Mouse (Mus musculus) ZHBTc4 (cell line): ENCODE measurements at regions not wholly inside any gene's neighbourhood (a gene's known extent, or its start where the extent isn't known, plus 50 kb on each side); places are given as distances from the start of the nearest gene placed in this dataset.

Experiments used
- DNase-seq: peaks from one replicate; pipeline ENCODE4 v3.0.0-alpha.2; 2011; ENCODE audit warnings: low read depth, low spot score

GRCm38 (mm10) chrX:167098914-167099313 is 110.2 kb downstream of the Tmsb4x start:
- DNase-seq, result no peak

- peak; percentile 6 for DNase-seq
Measured at GRCm38 (mm10) chrX:167091841-167092240, 117.3 kb downstream of the Tmsb4x start.

DNA sequence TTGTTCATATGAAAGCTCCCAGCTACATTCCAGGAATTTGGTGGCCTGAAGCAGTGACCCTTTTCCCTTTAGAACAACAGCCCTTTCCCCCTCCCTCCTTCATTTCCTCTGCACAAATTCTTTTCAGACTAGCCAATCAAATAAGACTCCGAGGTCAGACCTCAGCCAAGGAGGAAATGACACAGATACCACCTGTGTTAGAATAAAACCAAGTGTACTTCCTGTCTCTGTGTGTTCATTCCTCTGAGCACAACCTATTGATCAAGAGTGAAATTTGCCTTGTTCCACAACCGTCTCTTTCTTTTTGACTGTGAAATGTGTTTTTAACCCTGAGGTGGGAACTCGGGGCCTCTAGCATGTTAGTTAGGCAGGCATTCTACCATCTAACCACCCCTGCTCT is 120.2 kb downstream of the Tmsb4x start:
- no peak for DNase-seq

GRCm38 (mm10) chrX:167088438-167088837 is 120.7 kb downstream of the Tmsb4x start:
- DNase-seq, result no peak

- no peak for DNase-seq
Measured at GRCm38 (mm10) chrX:167080821-167081220, 128.3 kb downstream of the Tmsb4x start.

- no peak for DNase-seq
Measured at GRCm38 (mm10) chrX:167069075-167069474, 140.0 kb downstream of the Tmsb4x start.

DNA sequence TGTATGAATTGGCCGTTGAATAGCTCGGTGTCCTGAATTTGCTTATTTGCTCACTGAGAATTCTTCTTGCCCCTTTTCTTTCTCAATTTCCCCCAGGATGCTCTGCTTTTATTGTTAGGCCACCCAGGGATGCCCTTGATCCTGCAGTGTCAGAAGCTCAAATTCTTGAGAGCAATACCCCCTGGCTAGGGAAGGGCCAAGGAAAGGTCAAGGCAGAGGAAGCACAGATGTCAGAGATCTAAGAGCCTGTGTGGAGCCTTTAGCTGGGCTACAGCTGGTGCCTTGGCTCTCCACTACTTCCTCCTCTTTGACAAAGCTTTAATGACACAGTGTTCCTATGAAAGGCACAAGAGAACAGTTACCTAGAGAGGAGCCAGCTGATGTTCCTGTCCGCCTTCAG is 141.2 kb downstream of the Tmsb4x start:
- DNase-seq, result peak; percentile 67

- peak; percentile 33 for DNase-seq
Measured at GRCm38 (mm10) chrX:167063881-167064280, 145.2 kb downstream of the Tmsb4x start.

- no peak for DNase-seq
Measured at GRCm38 (mm10) chrX:167052456-167052855, 156.7 kb downstream of the Tmsb4x start.

- no peak for DNase-seq
Measured at GRCm38 (mm10) chrX:167050066-167050465, 159.0 kb downstream of the Tmsb4x start.

DNA sequence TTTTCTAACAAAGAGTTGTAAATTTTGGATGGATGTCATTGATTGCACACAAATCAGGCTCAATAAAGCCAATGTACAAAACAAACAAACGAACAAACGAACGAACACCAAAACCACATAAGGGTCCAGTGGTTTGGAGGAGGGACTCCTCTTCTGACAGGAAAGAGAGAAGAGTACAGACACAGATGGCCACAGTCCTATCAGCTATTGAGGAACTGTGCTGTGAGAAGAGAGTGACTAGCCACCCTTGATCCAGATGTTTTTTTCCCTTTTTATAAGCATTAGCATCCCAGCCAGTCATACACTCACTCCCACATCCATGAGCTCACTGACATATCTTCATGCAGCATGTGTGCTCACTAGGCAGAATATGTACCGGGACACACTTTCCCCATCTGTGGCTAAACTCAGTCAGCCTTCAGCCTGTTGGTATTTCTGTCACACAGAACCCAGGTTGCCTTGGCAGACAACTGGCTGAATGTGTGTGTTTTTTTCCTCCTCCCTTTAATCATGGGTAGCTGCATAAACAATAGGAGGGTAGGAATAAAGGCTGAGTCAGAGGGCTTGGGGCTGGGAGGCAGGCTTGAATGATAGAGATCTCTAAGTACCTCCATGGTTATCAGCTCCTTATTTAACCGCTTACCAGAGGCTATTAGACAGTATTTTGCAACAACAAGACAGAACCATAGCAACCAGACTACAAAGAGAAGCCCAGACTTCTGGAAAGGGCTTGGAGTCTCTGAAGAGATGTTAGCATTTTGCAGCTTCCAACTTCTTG is 159.7 kb downstream of the Tmsb4x start:
- no peak for DNase-seq

GRCm38 (mm10) chrX:167037971-167038370 is 171.1 kb downstream of the Tmsb4x start:
- no peak for DNase-seq

DNA sequence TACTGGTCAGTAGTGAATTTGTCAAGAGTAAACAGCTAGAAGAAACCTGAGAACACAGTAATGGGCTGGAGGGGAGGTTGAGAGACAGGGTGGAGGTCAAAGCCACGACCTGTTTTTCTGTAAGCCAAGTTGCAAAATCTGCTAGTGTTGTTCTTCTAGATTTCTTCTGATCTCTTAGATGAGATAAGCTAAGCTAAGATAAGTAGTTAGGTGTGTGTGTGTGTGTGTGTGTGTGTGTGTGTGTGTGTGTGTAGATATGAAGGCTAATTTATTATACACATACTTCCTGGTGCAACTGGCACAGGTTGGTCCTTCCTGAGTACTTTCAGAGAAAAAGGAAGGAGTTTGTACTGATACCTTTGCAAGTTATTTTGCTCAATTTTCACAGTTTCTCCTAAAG is 172.8 kb downstream of the Tmsb4x start:
- DNase-seq, result no peak

- DNase-seq, result no peak
Measured at GRCm38 (mm10) chrX:167035639-167036038, 173.5 kb downstream of the Tmsb4x start.

DNA sequence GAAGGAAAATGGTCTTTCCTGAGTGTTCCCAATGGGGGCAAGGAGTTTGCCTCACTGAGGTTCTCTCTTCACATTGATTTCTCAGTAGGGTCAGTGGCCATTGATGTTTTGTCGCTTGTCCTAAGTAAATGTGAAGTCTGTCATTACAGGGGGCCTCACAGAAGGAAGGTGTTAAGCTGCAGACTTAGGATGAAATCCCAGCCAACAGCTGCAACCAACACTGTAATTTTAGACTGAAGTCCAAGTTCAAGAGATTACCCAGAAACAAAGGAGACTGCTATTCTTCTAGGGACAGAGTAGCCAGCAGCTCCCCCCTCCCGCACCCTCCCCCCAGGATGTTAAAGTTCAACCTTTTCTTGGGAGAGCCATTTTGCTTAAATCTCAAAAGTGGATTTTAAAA is 176.0 kb downstream of the Tmsb4x start:
- DNase-seq, result no peak

DNA sequence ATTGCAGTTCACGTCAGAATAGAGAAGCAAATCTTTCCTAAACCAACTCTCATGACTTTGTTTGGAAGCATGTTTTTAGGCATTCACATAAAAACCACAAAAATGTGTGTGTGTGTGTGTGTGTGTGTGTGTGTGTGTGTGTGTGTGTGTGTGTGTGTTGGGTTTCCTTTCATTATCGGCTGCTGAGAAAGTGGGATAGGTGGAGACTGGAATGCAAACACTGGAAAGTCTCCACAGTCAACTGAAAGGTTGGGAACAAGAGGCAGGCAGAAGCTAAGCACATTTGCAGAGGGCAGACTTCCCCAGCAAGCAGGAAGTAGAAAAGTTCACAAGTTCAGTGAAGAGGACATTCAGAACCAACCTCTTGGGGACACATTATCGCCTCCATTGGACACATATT is 176.5 kb downstream of the Tmsb4x start:
- no peak for DNase-seq

DNA sequence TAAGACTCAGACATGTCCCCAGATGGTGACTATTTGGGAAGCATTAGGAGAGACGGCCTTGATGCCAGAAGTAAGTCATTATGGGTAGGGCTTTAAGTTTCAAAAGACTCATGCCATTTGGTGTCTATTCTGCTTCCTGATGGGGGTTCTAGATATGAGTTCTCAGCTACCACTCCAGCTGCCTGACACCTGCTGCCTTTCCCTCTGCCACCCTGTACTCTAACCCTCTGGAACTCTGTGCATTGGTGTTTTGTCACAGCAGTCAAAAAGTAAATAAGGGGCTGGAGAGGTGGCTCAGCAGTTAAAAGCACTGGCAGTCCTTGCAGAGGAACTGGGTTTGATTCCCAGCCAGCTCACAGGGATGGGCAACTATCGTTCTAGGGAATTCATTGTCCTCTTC is 177.6 kb downstream of the Tmsb4x start:
- no peak for DNase-seq

GRCm38 (mm10) chrX:167015602-167016001 is 193.5 kb downstream of the Tmsb4x start:
- no peak for DNase-seq

DNA sequence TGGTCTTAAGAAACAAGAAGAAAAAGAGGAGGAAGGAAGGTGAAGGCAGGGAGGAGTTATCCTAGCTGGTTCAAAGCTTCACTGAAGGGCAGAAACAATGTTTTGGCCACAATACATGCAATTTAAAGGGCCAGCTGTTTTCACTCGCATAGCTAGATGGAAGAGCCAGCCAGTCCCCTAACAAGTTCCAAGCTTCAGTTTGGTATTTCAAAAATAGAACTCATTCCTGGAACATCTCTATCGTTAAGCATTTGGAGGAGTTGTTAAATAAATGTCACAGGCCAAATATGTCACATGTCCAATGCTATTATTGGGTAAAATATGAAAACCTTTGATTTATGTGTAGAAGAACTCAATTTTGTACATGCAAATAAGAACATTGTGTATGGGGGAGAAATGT is 194.8 kb downstream of the Tmsb4x start:
- DNase-seq, result no peak

DNA sequence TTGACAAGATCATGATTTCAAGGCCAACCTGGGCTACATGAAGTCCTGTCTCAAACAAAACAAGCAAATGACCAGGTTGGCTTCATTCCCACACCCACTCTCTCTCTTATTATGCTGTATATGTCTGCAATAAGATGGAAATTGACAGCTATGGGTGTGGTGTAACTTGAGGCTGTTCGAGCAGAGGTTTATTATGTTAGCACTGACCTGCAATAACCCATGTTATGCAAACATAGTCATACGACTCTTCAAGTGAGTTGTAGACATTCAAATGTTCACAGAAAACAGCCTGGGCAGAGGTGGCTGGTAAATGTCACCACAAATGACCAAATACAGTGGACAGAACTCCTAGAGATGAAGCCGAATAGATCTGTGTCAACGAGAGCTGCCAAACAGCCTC is 196.2 kb downstream of the Tmsb4x start:
- no peak for DNase-seq

GRCm38 (mm10) chrX:167011977-167012542 is 197.1 kb downstream of the Tmsb4x start:
- no peak for DNase-seq

- DNase-seq, result no peak
Measured at GRCm38 (mm10) chrX:166995855-166996254, 213.3 kb downstream of the Tmsb4x start.

DNA sequence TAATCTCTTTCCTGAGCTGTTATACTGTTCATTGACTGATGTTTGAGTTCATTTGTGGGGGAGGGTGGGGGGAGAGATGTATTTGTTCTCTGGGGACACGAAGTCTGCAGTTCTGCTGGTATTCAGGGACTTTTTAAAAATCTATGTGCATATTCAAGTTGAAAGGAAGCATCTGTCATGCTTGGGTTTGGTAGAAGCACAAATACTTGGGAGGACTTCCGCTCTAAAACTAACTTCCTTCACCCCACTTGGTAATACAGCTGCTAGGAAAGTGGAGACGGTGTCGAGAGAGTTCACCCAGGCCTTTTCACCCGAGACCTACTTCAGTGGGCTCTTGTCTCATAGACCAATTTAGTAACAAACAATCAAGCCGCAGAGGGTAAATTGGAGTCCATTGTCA is 228.1 kb downstream of the Tmsb4x start:
- no peak for DNase-seq

DNA sequence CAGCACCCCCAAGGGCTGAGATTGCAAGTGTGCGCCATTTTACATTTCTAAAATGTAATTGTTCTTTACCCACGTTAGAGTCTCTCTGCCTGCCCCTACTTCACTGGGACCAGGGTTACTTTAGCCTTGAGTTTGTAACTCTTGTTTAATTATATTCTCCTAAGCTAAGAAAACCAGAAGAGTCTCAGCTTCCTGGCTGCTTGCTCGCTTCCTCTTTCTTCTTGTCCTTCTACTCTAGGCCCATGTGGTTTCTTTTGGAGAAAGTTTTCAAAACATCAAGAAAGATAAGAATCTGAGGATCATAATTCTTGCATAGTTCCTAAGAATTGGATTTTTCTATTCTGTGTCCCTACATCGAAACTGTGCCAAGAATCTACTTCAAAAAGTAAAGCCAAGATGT is 228.6 kb downstream of the Tmsb4x start:
- no peak for DNase-seq
